Mouse (Mus musculus): ENCODE data around the gene Thap12.

The Thap12 gene

DNA sequence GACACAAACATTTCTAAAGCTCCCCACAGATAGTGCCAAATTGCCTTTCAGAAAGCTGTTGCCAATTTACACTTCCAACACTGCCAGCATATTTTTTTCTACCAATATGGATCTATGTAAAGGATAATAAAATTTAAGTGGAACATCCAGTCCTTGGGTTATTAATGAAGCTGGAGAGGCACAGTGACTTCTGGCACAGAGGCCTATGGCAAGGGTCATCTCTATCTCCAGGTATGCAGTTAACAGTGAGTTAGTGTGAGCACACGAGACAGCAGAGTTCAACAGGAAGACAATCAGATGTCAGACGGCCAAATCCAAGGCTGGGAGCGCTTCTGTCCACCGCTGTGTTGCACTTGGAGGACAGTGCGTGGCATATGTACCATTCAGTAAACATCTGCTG lies 4.9 kb upstream of the Thap12 start:
- no peak for DNase-seq (ENCODE audit: low spot score)

DNA sequence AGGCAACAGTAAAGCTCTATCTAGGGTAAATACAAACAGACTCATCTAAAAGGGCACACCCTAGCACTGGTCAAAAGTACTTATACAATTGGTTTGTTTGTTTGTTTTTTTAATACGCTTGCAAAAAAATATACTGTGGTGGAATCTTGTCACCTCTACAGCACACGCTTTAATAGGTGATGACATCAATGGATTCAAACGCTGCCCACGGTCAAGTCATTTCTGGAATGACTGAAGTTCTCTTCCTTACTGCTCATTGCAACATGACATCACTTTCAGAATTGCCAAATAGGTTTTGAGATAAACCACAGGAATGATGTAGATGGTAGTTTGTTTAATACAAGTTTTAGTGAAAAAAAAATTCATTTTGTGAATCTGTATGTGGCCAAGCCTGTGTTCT lies 4.3 kb upstream of the Thap12 start:
- DNase-seq (ENCODE audit: low spot score), result no peak

DNA sequence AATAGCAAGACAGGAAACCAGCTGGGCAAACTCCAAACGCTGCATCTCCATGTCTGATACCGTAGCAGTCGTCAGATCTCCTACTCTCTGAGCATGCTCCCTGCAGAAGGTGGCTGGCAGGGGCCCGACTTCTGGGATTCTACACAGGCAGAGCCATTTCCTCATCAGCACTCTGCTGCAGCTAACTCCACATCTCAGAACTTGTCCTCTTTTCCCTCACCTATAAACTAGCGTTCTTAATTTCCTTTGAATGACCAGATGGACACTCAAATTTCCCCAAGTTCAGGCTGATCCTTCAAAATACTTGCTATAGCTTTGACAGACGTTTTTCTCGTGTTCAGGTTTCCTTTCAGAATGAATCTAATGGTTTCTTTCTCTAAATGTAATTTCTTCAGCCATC lies 1.1 kb upstream of the Thap12 start:
- DNase-seq (ENCODE audit: low spot score), result no peak

DNA sequence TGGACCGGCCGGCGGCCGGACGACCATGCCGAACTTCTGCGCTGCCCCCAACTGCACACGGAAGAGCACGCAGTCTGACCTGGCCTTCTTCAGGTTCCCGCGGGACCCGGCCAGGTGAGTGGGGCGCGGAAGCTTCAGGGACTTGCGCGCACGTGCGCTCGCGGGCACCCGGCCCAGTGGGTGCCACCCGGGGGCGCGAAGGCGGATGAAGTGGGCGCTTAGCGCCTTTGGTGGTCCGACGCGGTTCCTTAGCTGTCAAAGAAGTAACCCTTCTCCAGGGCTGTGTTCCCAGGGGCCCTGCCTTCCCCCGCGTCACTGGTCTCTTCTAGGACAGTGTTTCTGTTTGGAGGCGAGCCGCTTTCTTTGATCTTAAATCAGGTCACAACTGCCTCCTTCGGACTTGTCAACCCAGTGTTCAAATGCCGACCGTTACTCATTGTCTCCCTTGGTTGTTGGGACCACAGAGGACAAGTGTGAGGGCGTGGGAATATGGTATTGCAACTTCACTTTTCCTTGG lies 520 bp downstream of the Thap12 start:
- no peak for DNase-seq (ENCODE audit: low spot score)

DNA sequence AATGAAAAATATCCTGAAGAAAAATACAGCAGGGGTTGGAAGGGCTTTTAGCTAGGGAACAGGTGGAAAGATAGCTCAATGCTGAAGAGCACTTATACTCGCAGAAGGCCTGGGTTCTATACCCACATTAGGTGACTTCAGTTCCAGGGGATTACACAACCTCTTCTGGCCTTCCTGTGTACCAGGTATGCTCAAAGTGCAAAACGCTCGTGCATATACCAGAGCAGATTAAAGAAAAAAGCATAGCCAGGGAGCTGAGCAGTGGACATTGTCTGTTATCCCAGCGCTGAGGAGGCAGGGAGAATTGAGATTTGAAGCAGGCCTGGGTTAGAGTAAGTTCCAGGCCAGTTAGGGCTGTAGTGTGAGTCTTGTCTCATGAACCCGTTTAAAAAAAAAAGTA lies 1.4 kb downstream of the Thap12 start:
- no peak for DNase-seq (ENCODE audit: low spot score)

DNA sequence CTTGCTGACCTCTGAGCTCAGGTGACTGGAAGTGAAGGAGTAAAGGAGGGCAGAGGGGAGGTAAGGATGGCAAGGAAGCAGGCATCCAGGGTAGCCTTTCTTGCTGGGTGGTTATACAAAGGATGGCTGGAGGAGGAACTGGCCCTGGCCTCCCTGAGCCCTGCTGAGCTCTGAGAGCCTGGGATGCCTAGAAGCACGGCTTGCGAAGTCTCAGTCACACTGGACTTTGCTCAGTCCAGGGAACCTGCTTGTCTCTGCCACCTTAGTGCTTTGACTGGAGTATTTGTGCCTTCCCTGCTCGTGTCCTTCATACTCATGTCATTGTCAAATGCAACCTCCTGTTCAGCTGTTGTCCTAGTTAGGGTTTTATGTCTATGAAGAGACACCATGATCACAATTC lies 10.8 kb downstream of the Thap12 start:
- no peak for DNase-seq (ENCODE audit: low spot score)

DNA sequence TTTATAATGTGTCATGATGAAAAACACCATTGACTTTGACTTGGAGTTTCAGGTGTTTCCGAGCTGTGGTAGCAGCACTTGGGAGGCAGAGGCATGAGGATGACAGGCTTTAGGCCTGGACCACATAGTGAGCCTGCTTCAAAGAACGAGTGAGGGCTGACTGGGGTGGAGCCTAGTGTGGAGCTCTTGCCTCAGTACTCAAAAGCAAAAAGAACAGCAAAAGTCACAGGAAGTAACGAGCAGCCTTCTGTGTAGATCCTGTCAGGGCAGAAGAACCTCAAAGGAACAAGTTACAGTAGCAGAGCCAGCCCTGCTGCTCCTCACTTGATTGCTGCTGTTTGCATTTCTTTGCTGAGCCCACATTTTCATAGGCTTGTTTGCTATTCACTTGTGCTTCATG lies 14.5 kb downstream of the Thap12 start:
- no peak for DNase-seq (ENCODE audit: low spot score)

DNA sequence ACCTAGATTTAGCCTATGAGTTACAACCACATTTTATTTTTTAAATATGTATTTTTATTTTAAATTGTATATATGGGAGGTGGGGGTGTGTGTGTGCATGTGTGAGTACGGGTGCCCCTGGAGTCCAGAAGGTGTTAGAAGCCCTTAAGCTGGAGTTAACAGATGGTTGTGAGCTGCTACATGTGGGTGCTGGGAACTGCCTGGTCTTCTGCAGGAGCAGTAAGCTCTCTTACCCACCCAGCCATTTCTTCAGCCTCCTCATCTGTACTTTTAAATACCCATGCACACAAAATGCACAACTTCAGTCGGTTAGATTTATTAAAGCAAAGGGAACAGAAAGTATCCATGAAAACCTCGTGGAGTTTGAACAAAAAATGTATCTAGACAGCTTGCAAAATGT lies 16.9 kb downstream of the Thap12 start:
- DNase-seq (ENCODE audit: low spot score), result no peak

DNA sequence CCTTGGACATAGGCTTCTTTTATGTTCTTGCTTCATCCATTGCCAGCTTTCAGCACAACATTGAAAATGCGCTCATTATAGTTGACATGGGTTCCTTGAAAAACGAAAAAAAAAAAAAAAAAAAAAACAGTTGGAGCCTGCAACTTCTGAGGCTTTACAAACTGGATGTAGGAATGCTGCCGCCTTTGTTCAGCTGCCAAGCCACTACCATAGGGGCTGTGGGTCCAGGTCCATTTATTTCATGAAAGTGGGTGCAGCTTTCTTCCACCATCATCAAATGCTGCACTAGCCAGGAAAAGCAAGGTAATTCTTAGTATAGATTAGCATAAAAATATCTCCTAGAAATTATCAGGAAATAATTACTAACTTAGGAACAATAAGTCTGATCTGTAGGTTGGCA lies 17.8 kb downstream of the Thap12 start:
- DNase-seq (ENCODE audit: low spot score), result no peak

DNA sequence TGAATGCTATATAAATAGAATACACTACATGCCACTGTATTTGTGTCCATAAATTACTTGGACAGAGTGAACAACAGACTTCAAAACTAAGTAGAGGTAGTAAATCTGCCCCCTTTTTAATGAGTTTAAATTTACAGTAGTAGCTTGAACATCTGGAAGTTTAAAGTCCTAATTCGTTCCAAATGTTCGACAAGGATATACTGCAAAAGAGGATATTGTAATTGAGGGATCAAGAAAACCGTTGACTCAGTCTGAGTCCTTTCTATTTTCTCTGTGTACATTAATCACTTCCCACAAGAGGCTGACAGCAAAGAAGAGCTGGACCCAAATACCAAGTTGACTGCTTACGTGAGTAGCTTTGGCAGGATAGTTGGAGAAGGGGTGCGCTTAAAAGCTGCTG lies 18.3 kb downstream of the Thap12 start:
- no peak for DNase-seq (ENCODE audit: low spot score)

DNA sequence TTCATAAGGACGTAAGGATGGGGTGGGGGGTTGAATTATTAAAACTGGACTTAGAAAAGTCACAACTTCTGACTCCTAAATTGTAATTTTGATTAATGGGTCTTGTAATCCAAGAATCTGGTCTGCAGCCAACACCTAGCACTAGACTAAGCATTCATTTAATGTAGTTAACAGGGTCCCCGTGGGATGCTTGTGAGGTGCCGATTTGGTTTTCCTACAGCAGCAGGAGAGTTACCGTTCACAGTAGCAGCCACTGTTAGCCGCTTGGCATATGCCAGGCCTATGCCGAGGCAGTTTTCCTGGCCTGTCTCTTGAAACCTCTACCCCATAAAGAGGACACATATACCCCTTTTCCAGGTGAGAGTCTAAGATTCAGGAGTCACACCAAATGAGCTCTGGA lies 18.7 kb downstream of the Thap12 start:
- no peak for DNase-seq (ENCODE audit: low spot score)

DNA sequence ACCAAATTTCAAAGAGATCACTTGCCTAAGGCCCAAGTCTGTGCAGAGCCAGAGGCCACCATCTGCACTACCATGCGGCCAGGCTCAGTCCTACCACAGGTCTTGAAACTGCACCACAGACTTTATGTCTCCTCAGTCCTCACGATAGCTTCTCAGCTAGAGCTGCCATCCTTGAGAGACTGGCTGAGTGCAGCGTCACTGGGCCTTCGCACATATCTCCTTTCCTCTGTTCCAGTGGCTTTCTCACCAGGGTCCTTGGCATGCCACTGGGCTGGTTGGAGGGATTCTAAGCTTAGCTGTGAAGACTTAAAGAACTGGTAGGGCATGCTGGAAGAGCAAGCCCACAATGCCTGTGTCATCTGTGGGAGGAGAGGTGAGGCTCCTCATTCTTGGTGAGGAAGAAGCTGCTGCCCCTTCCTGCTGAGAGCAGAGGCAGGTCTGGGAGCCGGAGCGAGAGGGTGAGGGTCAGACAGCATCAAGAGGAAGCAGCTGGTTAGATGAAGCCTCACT lies 22.8 kb downstream of the Thap12 start:
- no peak for DNase-seq (ENCODE audit: low spot score)

DNA sequence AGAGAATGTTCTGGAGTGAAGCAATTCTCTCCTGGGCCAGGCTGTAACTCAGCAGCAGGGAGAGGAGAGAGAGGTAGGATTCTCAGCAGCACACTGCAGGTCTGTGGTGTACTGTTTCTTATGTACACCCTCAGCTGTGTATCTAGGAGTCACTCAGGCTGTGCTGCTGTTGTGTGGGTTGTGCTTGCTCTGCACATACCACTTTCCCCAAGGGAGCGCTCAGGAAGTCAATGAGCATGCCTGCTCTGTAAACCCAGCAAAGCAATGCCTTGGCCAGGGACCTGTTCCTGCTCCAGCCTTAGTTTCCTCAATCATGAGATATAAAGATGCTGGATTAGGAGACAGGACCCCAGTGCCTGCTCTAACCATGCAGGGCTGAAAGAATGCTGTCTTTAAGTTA lies 25.1 kb downstream of the Thap12 start:
- no peak for DNase-seq (ENCODE audit: low spot score)

DNA sequence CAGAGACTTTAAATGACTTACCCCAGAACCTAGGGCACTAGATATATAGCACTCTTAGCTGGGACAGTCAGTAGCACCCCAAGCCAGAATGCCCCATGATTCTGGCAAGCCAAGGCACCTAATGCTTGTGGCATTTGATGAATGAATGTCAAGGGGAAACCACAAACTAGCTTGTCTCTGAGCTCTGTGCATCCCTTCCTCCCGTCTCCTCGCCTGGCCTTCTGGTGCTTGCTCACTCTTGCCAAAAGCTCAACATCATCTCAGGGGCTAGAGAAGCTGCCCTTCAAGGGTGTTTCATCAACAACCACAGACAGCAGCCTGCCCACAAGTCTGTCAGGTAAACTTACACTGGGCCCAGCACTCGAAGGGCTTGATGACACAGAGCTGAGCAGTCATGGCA lies 25.6 kb downstream of the Thap12 start:
- DNase-seq (ENCODE audit: low spot score), result no peak

DNA sequence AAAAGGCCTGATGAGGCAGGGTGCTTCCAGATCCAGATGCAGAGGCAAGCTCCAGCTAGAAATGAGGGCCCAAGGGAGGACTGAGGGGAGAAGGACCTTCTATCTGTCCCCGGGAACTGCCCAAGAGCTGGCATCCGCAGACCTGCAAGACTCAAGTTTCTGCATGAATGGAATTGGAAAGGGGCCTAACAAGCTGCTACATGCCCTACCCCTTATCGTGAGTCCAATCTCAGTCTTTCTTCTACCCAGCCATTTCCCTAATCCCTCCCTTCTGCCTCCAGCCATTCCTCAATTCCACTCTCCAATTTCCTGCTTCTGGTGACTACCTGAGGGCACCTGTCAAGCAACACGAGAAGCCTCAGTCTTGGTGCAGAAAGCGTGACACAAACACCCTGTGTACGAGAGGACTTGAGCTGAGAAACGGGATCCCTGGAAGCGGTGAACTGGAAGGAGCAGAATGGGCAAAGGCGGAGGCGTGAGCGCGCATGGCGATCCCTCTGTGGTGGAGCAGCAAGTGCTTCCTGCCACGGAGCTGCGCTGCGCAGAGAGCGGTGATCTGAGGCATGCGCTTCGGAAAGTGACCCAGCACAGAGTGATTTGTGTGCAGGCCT lies 26.9 kb downstream of the Thap12 start:
- no peak for DNase-seq (ENCODE audit: low spot score)

DNA sequence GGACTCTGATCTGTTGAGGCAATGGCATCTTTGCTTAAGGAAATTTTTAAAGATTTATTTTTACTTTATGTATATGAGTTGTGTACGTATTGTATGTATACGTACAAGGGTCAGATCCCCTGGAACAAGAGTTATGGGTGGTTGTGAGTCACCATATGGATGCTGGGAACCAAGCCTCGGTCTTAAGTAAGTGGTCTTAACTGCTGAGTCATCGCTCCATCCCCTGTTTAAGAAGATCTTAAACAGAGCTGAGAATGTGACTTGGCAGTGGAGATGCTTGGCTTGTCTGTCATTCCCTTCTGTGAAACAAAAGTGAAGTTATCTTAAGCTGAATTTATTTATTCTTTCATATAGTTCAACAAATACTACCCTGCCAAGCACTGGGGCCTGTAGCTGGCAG lies 31.1 kb downstream of the Thap12 start:
- DNase-seq (ENCODE audit: low spot score), result no peak

DNA sequence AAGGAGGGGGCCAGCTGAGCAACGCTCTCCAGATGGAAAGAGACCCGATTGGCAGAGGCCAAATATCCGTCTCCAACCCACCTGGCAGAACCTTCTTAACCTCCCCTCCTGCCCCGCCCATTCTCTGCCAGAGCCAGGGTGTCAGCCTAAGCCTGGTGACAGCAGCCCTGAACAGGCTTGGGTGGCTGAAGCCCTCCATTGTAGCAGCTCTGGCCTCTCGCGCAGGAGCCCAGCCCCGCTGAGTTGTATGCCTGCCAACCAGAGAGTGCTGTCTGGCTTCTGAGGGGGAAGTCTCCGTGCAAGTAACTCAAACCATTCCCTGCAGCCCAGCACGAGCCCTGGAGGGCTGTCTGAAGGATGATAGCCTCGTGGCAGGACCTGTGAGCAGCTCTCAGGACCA lies 32.0 kb downstream of the Thap12 start:
- DNase-seq (ENCODE audit: low spot score), result no peak

DNA sequence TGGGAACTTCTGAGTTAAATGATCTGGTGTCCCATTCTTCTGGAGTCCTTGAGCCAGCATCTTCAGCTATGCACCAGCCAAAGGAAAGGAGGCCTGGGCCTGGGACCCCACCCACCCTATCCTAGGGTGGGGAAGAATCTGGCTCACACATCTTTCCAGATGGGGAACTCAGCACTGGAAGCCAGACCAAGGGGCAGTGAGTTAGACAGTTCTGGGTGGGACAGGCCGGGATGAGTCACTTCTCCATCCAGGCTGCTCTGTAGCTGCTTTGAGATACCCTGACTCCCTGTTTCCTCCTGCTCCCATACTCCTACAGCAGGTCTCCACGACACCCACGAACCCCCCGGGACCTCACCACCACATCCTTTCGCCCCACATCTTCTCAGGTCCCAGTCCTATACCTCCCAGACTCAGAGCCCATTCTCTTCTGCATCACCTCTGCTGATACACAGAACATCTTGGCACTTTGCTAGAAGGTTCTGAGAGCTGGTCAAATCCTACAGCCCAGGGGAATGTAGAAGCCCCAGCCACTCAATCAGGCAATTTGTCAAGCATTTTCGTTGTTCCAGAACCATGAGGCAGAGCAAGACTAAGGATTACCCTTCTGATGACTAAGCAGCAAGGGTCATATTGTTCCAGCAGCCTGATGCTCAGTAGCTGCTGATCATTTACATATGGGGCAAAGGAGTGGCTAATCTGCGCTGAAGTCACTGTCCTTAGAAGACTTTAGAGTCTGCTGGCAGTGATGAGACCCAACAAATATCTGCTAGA lies 34.1 kb downstream of the Thap12 start:
- no peak for DNase-seq (ENCODE audit: low spot score)

DNA sequence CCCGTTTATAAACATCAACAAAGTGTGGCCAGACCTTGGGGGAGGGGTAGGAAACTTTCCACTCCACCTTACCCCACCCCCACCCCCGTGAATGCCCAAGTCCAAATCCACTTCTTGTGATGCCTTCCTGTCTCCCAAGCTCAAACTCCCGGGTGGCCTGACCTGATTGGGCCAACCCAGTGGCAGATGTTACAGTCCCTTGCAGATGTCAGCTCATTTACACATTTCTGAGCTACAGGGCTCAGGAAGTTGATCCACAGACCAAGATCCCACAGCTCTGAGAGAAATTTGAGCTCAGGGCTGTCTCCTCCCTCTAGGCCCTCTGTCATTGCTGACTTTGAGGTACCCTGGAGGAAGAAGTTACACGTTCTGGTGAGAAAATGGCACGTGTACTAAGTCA lies 37.5 kb downstream of the Thap12 start:
- DNase-seq (ENCODE audit: low spot score), result no peak

DNA sequence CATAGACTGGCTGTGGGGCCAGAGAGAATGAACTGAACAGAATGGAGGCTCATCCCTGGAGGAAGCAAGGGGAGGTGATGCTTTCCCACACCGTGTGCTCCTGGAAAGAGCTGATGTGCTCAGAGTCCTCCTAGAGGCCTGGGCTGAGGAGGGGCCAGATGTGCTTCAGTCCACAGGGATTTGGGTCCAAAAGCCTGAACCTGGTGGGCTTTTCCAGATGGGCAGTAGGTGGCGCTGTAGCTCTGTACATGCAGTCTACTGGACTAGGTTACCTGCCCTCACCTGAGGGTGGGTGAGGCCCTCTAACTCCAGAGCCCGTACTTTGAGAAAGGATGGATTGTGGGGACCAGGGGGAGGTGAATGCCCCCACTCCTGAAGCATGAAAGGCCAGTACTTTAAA lies 40.4 kb downstream of the Thap12 start:
- DNase-seq (ENCODE audit: low spot score), result no peak

DNA sequence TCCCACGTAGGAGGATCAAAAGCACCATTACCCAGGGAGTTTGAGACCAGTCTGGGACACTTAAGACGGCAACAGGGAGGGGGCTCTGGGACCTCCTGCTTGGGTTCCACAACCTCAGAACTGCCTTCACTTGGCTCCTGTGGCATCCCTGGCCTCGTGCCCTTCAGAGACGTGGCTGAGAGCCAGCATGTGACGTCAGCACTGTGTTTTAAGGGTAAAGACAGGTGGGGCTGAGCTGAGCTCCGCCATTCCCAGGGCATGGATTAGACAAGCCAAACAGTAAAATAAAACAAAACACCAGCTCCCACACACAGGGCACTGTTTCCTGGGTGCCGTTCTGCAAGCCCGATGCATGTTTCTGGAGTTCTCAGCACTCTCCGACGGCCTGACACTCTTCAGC lies 47.5 kb downstream of the Thap12 start:
- no peak for DNase-seq (ENCODE audit: low spot score)

DNA sequence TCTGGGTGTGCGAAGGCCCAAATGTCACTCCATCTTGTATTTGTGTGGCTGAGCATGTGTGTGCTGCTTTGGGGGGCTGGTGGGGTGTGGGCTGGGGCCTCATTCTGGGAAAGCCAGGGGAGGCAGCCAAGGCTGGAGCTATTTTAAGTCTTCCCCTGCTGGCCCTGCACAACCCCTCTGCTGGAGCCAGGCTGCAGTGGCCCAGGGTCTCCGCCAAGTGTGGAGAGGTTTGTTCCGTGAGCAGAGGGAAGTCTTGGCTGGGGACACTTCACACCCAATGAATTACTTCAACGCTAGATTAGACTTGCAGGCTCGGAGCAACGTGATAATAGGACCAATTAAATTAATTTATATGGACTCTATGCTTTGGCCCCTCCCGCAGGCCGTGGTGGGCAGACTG lies 49.8 kb downstream of the Thap12 start:
- no peak for DNase-seq (ENCODE audit: low spot score)

DNA sequence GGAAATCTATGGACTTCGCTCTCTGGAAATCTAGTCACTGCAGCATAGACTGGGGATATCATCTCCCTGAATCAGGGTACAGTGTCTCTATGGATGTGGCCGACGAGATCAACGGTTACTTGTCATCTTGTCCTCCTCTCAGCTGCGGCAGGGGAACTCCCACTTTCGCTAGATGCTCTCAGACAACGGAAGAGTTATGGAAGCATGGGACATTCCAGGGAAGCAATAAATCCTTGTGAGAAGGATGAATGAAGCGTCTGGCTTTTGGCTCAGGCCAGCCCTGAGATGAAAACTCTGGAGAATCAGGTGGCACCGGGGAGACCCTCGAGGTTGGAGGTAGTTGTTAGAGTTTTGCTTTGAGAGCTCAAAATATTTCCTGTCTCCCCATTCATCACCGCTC lies 53.1 kb downstream of the Thap12 start:
- no peak for DNase-seq (ENCODE audit: low spot score)

DNA sequence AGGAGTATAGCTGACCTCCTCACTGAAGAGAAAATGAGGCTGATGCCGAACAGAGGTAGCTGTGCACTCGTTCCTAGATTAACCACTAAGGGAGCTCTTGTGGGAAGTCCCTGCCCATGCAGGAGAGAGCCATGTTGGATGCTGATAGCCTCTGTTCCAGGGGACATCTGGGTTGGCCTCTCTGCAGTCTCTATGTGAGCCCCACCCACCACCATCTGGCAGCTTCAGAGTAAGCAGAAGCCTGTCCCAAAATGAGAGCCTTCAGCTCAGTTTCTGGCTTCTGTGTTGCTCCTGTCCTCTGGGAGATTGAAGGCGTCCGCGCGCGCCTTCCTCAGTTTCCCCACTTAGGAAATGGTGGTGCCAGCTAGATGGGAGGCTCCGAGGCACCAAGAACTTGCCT lies 53.7 kb downstream of the Thap12 start:
- no peak for DNase-seq (ENCODE audit: low spot score)
